Mouse (Mus musculus) stomach, postnatal 0 days (tissue): ENCODE data around the gene Gtf2ird1.
A peak's percentile ranks its signal among the peaks of the same experiment; 100 is the strongest.

Experiments used
- CTCF ChIP-seq: IDR thresholded peaks from 2 replicates; pipeline ENCODE4 v1.5.1; 2016; ENCODE audit warnings: antibody characterized with exemption, low read depth, mild to moderate bottlenecking, moderate library complexity
- EP300 ChIP-seq: optimal IDR thresholded peaks from 2 replicates; pipeline ENCODE3; 2016; ENCODE audit warnings: antibody characterized with exemption

DNA sequence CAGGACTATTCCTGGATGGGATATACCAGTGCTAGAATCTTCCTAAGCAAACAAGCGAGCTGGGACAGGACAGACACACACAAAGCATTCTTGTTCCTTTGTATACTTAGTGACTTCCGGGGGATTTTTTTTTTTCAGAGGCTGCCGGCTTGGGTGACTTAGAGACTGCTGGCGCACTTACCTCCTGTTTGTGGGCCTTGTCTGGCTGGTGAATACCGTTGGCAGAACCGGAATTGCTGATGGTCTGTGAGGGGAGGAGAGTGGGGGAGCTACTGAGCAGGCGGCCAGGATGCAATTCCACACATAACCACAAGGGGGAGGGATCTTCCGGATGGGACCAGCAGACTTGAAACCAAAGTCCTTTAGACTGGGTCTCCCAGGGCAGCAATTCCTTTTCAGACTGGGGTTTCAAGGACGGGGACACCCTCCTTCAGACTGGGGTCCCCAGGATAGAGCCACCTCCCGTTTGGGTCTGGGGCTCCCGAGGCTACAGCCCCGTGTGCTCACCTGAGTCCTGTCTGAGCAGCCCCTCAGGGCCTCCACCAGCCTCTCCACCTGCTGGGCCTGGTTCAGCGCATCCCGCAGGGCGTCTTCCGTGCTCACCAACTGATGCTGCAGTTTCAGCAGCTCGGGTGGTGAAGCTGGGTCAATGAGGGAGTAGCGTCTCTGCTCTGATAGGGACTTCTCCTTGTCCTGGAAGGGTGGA is 35.3 kb upstream of the Gtf2ird1 start:
- no peak for TF ChIP-seq EP300
- peak; percentile 96 for TF ChIP-seq CTCF
